22 mouse cellular contexts compared by ENCODE assay signal in the genomic region with DNA sequence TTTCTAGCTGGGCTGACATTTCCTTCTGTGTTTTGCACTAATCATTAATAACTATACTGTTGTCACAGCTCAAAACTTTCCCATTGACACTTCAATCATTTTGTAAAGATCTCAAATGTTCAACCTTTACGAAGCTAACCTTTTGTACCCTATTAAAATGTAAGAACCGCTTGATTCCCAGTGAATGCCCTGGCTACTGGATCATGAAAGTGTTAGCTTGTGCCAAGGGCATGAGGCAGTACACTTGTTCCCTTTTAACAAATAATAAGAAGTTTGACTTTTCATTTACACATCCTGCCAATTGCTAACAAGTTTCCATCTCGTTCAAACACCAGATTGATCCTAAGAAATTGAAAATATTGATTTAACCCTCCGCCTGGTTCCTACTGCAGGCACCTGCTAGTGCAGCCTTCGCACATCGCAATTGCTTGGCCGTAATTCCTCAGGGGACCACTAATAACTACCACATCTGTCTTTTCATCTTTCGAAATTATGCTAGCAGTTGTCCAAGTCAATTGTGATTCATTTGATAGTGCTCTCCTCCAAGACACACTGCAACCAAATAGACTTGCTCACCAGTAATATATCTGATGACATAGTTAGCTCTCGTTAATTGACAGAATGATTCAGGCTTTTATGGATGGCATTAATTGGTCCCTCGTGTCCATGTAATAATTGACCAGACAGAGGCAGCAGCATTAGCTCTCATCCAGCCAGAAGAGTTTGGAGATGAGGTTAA.
A peak's percentile ranks its signal among the peaks of the same experiment; 100 is the strongest.
DNase-seq lines count a peak whose midpoint lies in the region; ATAC-seq and TF ChIP-seq lines count a peak whose summit lies in the region.
"Had no signal": no experiment of that assay in that cellular context is flagged by ENCODE, and none has a peak within 500 bp of the region (broad histone marks: within the 10 kb centered on the region; RNA-seq: fewer than 3 reads in every experiment).

No protein-coding gene starts in this region.

- H3ac ChIP-seq in C2C12 (ENCODE audit: control insufficient read depth, insufficient read length, low read depth) (no peak overlapping the region), myocyte (ENCODE audit: control insufficient read depth, insufficient read length) (no peak overlapping the region)

- peaks cover 20% of the 10 kb centered on the region for H3K79me2 ChIP-seq in liver, adult 2 months (ENCODE audit: control insufficient read depth, insufficient read depth, low read length)
- peaks cover 88% of the 10 kb centered on the region for H3K79me2 ChIP-seq in C2C12 (ENCODE audit: control insufficient read depth, insufficient read depth)
- peaks cover 95% of the 10 kb centered on the region for H3K79me2 ChIP-seq in myocyte (ENCODE audit: control insufficient read depth, insufficient read depth)

- peak overlapping the region; percentile 21 for H3K4me2 ChIP-seq in myocyte (ENCODE audit: low read depth)
- no peak overlapping the region for H3K4me2 ChIP-seq in liver, embryonic 11.5 days
- H3K4me2 ChIP-seq: heart, embryonic 15.5 days; limb, embryonic 13.5 days; liver, embryonic 15.5 days; lung, embryonic 15.5 days had no signal

- ATAC-seq in liver, embryonic 11.5 days (replicated peaks; ENCODE audit: low FRiP score) = no peak
- ATAC-seq: CD4-positive, CD25-positive, alpha-beta regulatory T cell, adult 4 months; inflammation-experienced regulatory T-cells, adult 6 months; Patski had no signal

- no peak for TF ChIP-seq CTCF in gastrocnemius, adult 2 months (IDR thresholded peaks at IDR 0.05)
- no peak for TF ChIP-seq CTCF in liver, adult 2 months (IDR thresholded peaks at IDR 0.05; ENCODE audit: low read depth, low read length)
- TF ChIP-seq CTCF in C2C12 (IDR thresholded peaks at IDR 0.05; ENCODE audit: control insufficient read depth, insufficient read depth, insufficient read length) = no peak

- H3K27me3 ChIP-seq in liver, adult 2 months (ENCODE audit: control insufficient read depth, insufficient read depth, low read length) = no peaks in the 10 kb centered on the region
- H3K27me3 ChIP-seq in C2C12 (ENCODE audit: control insufficient read depth, insufficient read depth, insufficient read length) = no peaks in the 10 kb centered on the region
- no peaks in the 10 kb centered on the region for H3K27me3 ChIP-seq in myocyte (ENCODE audit: control insufficient read depth, insufficient read depth, insufficient read length)
- H3K27me3 ChIP-seq in liver, embryonic 11.5 days (replicated peaks; ENCODE audit: control insufficient read depth, insufficient read depth, low read length) = no peaks in the 10 kb centered on the region
- H3K27me3 ChIP-seq: heart, embryonic 15.5 days; limb, embryonic 13.5 days; liver, embryonic 15.5 days; lung, embryonic 15.5 days; Patski had no signal

- H3K36me3 ChIP-seq in liver, adult 2 months (ENCODE audit: control insufficient read depth, insufficient read depth, low read length) = no peaks in the 10 kb centered on the region
- H3K36me3 ChIP-seq in C2C12 (ENCODE audit: control insufficient read depth, insufficient read depth) (no peaks in the 10 kb centered on the region), myocyte (ENCODE audit: control insufficient read depth, insufficient read depth) (no peaks in the 10 kb centered on the region)
- H3K36me3 ChIP-seq in liver, embryonic 11.5 days (ENCODE audit: control insufficient read depth, insufficient read depth, low read length) = no peaks in the 10 kb centered on the region
- H3K36me3 ChIP-seq: heart, embryonic 15.5 days; limb, embryonic 13.5 days; liver, embryonic 15.5 days; lung, embryonic 15.5 days had no signal

- no peak for DNase-seq in gastrocnemius, adult 2 months
- no peak for DNase-seq in gastrocnemius, postnatal 4 days (ENCODE audit: low spot score in 2 of 2)
- peak; percentile 57 for DNase-seq in liver, adult 2 months (ENCODE audit: extremely low read depth, low read depth, low spot score)
- DNase-seq in liver = no peak
- no peak for DNase-seq in layer of hippocampus, postnatal 25 days (ENCODE audit: extremely low spot score in 1 of 2, low spot score in 1 of 2)
- DNase-seq in liver, embryonic 11.5 days (ENCODE audit: low spot score) = no peak
- DNase-seq: cerebellum, adult 11-12 months; cerebellum, postnatal 10 days; heart, postnatal 4 days; kidney, adult 8-10 months; lung, postnatal 4 days had no signal

- intact Hi-C loops in gastrocnemius, adult 2 months (cut with DNase I) = no loop called here

- H3K9me3 ChIP-seq in liver, embryonic 11.5 days (ENCODE audit: control insufficient read depth, low read length) = no peaks in the 10 kb centered on the region
- H3K9me3 ChIP-seq: embryonic facial prominence, embryonic 10.5 days; forebrain, embryonic 10.5 days; heart, embryonic 15.5 days; limb, embryonic 13.5 days; liver, embryonic 15.5 days; lung, embryonic 15.5 days had no signal

- TF ChIP-seq POLR2A in liver, adult 2 months (IDR thresholded peaks at IDR 0.05; ENCODE audit: extremely low read depth, insufficient read depth, low read length) = no peak
- no peak for TF ChIP-seq POLR2A in myocyte (IDR thresholded peaks at IDR 0.05; ENCODE audit: insufficient read length, low read depth)

- H3K4me1 ChIP-seq in liver, adult 2 months (ENCODE audit: control insufficient read depth, insufficient read depth, low read length) = peaks cover 1% of the 10 kb centered on the region
- peaks cover 2% of the 10 kb centered on the region; the same call in 1 of the 2 replicates for H3K4me1 ChIP-seq in liver, embryonic 11.5 days (replicated peaks; ENCODE audit: control insufficient read depth, insufficient read depth, low read length)
- H3K4me1 ChIP-seq: liver, embryonic 15.5 days had no signal

- no peak overlapping the region for H3K4me3 ChIP-seq in gastrocnemius, adult 2 months
- H3K4me3 ChIP-seq in liver, adult 2 months (ENCODE audit: insufficient read depth, low read depth, low read length) = no peak overlapping the region
- no peak overlapping the region for H3K4me3 ChIP-seq in C2C12 (ENCODE audit: insufficient read depth, poor library complexity, severe bottlenecking)
- H3K4me3 ChIP-seq in myocyte = no peak overlapping the region
- no peak overlapping the region for H3K4me3 ChIP-seq in liver, embryonic 11.5 days (ENCODE audit: low read depth, low read length)
- H3K4me3 ChIP-seq: embryonic facial prominence, embryonic 10.5 days; forebrain, embryonic 10.5 days; heart, embryonic 15.5 days; limb, embryonic 13.5 days; liver, embryonic 15.5 days; lung, embryonic 15.5 days had no signal

- 65% methylated on average over 10 of the region's 10 CpGs for WGBS in liver, adult 2 months
- 87% methylated on average over 10 of the region's 10 CpGs for WGBS in liver, embryonic 11.5 days

- 0 out of 2 replicates have a peak overlapping the region, but pooled peaks have one; percentile 13 for H3K27ac ChIP-seq in gastrocnemius, adult 2 months
- no peak overlapping the region for H3K27ac ChIP-seq in liver, adult 2 months (replicated peaks; ENCODE audit: insufficient read depth, low read depth, low read length)
- H3K27ac ChIP-seq in liver, embryonic 11.5 days (ENCODE audit: low read depth, low read length) = no peak overlapping the region
- H3K27ac ChIP-seq: embryonic facial prominence, embryonic 10.5 days; forebrain, embryonic 10.5 days; heart, embryonic 15.5 days; limb, embryonic 13.5 days; liver, embryonic 15.5 days; lung, embryonic 15.5 days had no signal

- peaks cover 53% of the 10 kb centered on the region for H3K79me3 ChIP-seq in C2C12 (ENCODE audit: low read depth)

- no peak overlapping the region for H3K9ac ChIP-seq in liver, adult 2 months (ENCODE audit: low read depth, low read length)
- no peak overlapping the region for H3K9ac ChIP-seq in liver, embryonic 11.5 days (ENCODE audit: low read depth, low read length)
- H3K9ac ChIP-seq: heart, embryonic 15.5 days; limb, embryonic 13.5 days; liver, embryonic 15.5 days; lung, embryonic 15.5 days had no signal

TF ChIP-seq in C2C12, 6 proteins besides CTCF, POLR2A, EP300 and RAD21:
- peak; percentile 89 for TF ChIP-seq MYOD1 (IDR thresholded peaks at IDR 0.05; ENCODE audit: control insufficient read depth, insufficient read length, low read depth)
- TF ChIP-seq USF1 (IDR thresholded peaks at IDR 0.05; ENCODE audit: low read depth) = no peak

TF ChIP-seq in myocyte, 11 proteins besides CTCF, POLR2A, EP300 and RAD21:
- TF ChIP-seq TCF3 (IDR thresholded peaks at IDR 0.05; ENCODE audit: insufficient read length, low read depth) = no peak
- TF ChIP-seq USF1 (IDR thresholded peaks at IDR 0.05; ENCODE audit: low read depth) = no peak
- no peak for TF ChIP-seq E2F4 (IDR thresholded peaks at IDR 0.05; ENCODE audit: insufficient read depth)
- TF ChIP-seq MYOD1 (IDR thresholded peaks at IDR 0.05; ENCODE audit: control insufficient read depth in 1 of 3, insufficient read length in 2 of 3, low read depth in 2 of 3) = peak in 2 of 3 experiments; percentile 32 to 38
- TF ChIP-seq MYOG (IDR thresholded peaks at IDR 0.05; ENCODE audit: control insufficient read depth in 1 of 3, insufficient read depth in 1 of 3, insufficient read length in 2 of 3, low read depth in 2 of 3) = no peak
- no peak for TF ChIP-seq POLR2AphosphoS2 (IDR thresholded peaks at IDR 0.05; ENCODE audit: insufficient read length, low read depth)
- TF ChIP-seq REST (IDR thresholded peaks at IDR 0.05; ENCODE audit: insufficient read depth, insufficient read length) = no peak
- no peak for TF ChIP-seq MAX (IDR thresholded peaks at IDR 0.05; ENCODE audit: low read depth)
- 0 out of 2 replicates have a peak, but pooled peaks have one; percentile 24 for TF ChIP-seq CEBPB (IDR thresholded peaks at IDR 0.05; ENCODE audit: insufficient read depth, poor library complexity, severe bottlenecking)
- no peak for TF ChIP-seq TCF12 (IDR thresholded peaks at IDR 0.05; ENCODE audit: insufficient read depth, poor library complexity, severe bottlenecking)
- TF ChIP-seq SRF (IDR thresholded peaks at IDR 0.05; ENCODE audit: control insufficient read depth, insufficient read length, low read depth) = no peak
